Mouse (Mus musculus) ES-E14 (cell line): ENCODE measurements at regions not wholly inside any gene's neighbourhood (a gene's known extent, or its start where the extent isn't known, plus 50 kb on each side); places are given as distances from the start of the nearest gene placed in this dataset.

ENCODE experiments used
- DNase-seq: peaks from one replicate; pipeline ENCODE4 v3.0.0-alpha.2; 2013; ENCODE audit warnings: low read depth, low spot score
- H3K27ac ChIP-seq: 2 replicates; pipeline ENCODE4 v1.5.1; 2012; ENCODE audit warnings: low read depth, mild to moderate bottlenecking, low read length, moderate library complexity, mixed read lengths; ENCODE audit not compliant: poor library complexity, insufficient read depth, severe bottlenecking
- H3K36me3 ChIP-seq: 2 replicates; pipeline ENCODE4 v1.6.1; 2012; ENCODE audit warnings: mild to moderate bottlenecking, low read length, moderate library complexity, mixed read lengths; ENCODE audit not compliant: control insufficient read depth, poor library complexity, insufficient read depth, severe bottlenecking
- H3K4me1 ChIP-seq, 2 experiments: fragments of 150-350 bp in 1 of 2; sonication (generic) in 1 of 2; 2 replicates each; pipeline ENCODE4 v1.6.1; 2012; ENCODE audit warnings: low read length in 2 of 2, mild to moderate bottlenecking in 1 of 2, mixed read lengths in 1 of 2; ENCODE audit not compliant: control insufficient read depth in 2 of 2, insufficient read depth in 2 of 2, poor library complexity in 1 of 2
- H3K4me3 ChIP-seq, 2 experiments: fragments of 150-350 bp in 1 of 2; sonication (generic) in 1 of 2; 2 replicates each; pipeline ENCODE4 v1.5.1; 2012; ENCODE audit warnings: low read length in 2 of 2, low read depth in 1 of 2, mild to moderate bottlenecking in 1 of 2, mixed read lengths in 1 of 2; ENCODE audit not compliant: insufficient read depth in 1 of 2, poor library complexity in 1 of 2, severe bottlenecking in 1 of 2
- H3K9ac ChIP-seq: 2 replicates; pipeline ENCODE4 v1.6.1; 2012; ENCODE audit warnings: low read depth, mild to moderate bottlenecking, low read length, mixed read lengths; ENCODE audit not compliant: poor library complexity, insufficient read depth, severe bottlenecking
- H3K9me3 ChIP-seq: fragments of 150-350 bp; sonication (generic); 2 replicates; pipeline ENCODE4 v1.6.1; 2012; ENCODE audit warnings: low read depth, mild to moderate bottlenecking, low read length; ENCODE audit not compliant: control insufficient read depth, insufficient read depth
- CHD2 ChIP-seq: IDR thresholded peaks from 2 replicates; pipeline ENCODE4 v1.6.1; 2014; ENCODE audit warnings: mild to moderate bottlenecking, low read depth, low read length, inconsistent platforms
- HCFC1 ChIP-seq: IDR thresholded peaks from 2 replicates; pipeline ENCODE4 v1.6.1; 2012; ENCODE audit warnings: low read length, inconsistent platforms, borderline replicate concordance; ENCODE audit not compliant: insufficient read depth
- MAFK ChIP-seq: IDR thresholded peaks from 2 replicates; pipeline ENCODE4 v1.6.1; 2014; ENCODE audit warnings: mild to moderate bottlenecking, low read depth, low read length, inconsistent platforms; ENCODE audit not compliant: insufficient read depth
- ZC3H11A ChIP-seq: IDR thresholded peaks from 2 replicates; pipeline ENCODE4 v1.6.1; 2012; ENCODE audit warnings: low read depth, mild to moderate bottlenecking, inconsistent platforms, low read length, borderline replicate concordance
- ZNF384 ChIP-seq: IDR thresholded peaks from 2 replicates; pipeline ENCODE4 v1.6.1; 2012; ENCODE audit warnings: low read depth, low read length, inconsistent platforms
- in situ Hi-C, 2 experiments: fragments of 600-800 bp; cut with MboI; formaldehyde crosslinking; loops; one replicate each; pipeline ENCODE4 v1.15.1; 2025; ENCODE audit warnings: low sequenced_read_pairs in 2 of 2, inconsistent platforms in 1 of 2; ENCODE audit not compliant: unreplicated experiment in 2 of 2

- in situ Hi-C loops = no loop called here
- Histone ChIP-seq H3K4me1 (0 out of 4 replicates have a peak, but pooled peaks cover 0 to 4% of the 10 kb centered on the region in 2 experiments), H3K36me3 (no peaks in the 10 kb centered on the region), H3K9me3 (no peaks in the 10 kb centered on the region), H3K27ac (no peak overlapping the region), H3K9ac (no peak overlapping the region), H3K4me3 (no peak overlapping the region)
- TF ChIP-seq ZNF384 = no peak
- TF ChIP-seq CHD2 = no peak
- TF ChIP-seq HCFC1 = no peak
- TF ChIP-seq ZC3H11A = no peak
- TF ChIP-seq MAFK = no peak
- DNase-seq = no peak
Observed at GRCm38 (mm10) chr17:70942478-70942877, 60.0 kb upstream of the Myom1 start.

GRCm38 (mm10) chr17:70934258-70934657 is 68.2 kb upstream of the Myom1 start:
- Histone ChIP-seq H3K4me1 (no peaks in the 10 kb centered on the region), H3K9me3 (no peaks in the 10 kb centered on the region), H3K36me3 (no peaks in the 10 kb centered on the region), H3K4me3 (no peak overlapping the region), H3K27ac (no peak overlapping the region), H3K9ac (no peak overlapping the region)
- DNase-seq = no peak
- in situ Hi-C loops = no loop called here
- TF ChIP-seq MAFK = peak; percentile 66; the same call in 1 of the 2 replicates
- no peak for TF ChIP-seq ZNF384

- no peak for DNase-seq
- no peak for TF ChIP-seq HCFC1
- TF ChIP-seq ZC3H11A = no peak
- TF ChIP-seq MAFK = no peak
- no peak for TF ChIP-seq CHD2
- TF ChIP-seq ZNF384 = no peak
- no peak overlapping the region for H3K9ac ChIP-seq
- no peak overlapping the region for H3K27ac ChIP-seq
- no peak overlapping the region for H3K4me3 ChIP-seq
- in situ Hi-C loops = no loop called here
- H3K36me3 ChIP-seq = no peaks in the 10 kb centered on the region
- no peaks in the 10 kb centered on the region for H3K4me1 ChIP-seq
- H3K9me3 ChIP-seq = no peaks in the 10 kb centered on the region
Observed at GRCm38 (mm10) chr17:70933122-70934050, 69.0 kb upstream of the Myom1 start.

DNA sequence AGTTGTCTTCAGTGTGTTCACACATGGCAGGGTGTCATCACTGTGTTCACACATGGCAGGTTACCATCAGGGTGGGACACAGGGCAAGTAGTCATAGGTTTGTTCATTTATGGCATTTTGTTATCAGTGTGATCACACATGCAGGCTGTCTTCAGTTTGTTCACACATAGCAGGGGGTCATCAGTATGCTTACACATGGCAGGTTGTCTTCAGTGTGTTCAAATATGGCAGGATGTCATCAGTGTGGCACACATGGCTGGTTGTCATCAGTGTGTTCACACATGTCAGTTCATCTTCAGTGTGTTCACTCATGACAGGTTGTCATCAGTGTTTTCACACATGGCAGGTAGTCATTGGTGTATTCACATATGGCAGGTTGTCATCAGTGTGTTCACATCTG is 69.9 kb upstream of the Myom1 start:
- no peaks in the 10 kb centered on the region for H3K36me3 ChIP-seq
- DNase-seq = no peak
- TF ChIP-seq MAFK (no peak), ZNF384 (no peak), HCFC1 (no peak), CHD2 (no peak), ZC3H11A (no peak)
- H3K27ac ChIP-seq = no peak overlapping the region
- in situ Hi-C loops = no loop called here
- no peaks in the 10 kb centered on the region for H3K4me1 ChIP-seq
- no peaks in the 10 kb centered on the region for H3K9me3 ChIP-seq
- H3K9ac ChIP-seq = no peak overlapping the region
- no peak overlapping the region for H3K4me3 ChIP-seq

- in situ Hi-C loops = no loop called here
- Histone ChIP-seq H3K9me3 (no peaks in the 10 kb centered on the region), H3K27ac (no peak overlapping the region), H3K4me1 (no peaks in the 10 kb centered on the region), H3K36me3 (no peaks in the 10 kb centered on the region), H3K4me3 (no peak overlapping the region), H3K9ac (no peak overlapping the region)
- no peak for DNase-seq
- no peak for TF ChIP-seq CHD2
Observed at GRCm38 (mm10) chr17:70930600-70930999, 71.8 kb upstream of the Myom1 start.
